Mouse (Mus musculus): ENCODE measurements around the gene Mt4. TPM values are rescaled to one million over a fixed set of nuclear protein-coding genes. Genes with fewer than 3 reads are reported as not detected.
A peak's percentile ranks its signal among the peaks of the same experiment; 100 is the strongest.
"Not testable (repeated sequence)": the region's sequence is repeated elsewhere in the genome, so short reads cannot be mapped to it uniquely, and the experiment has no call there.

Gene Mt4
- not detected for total RNA-seq (2021)
- long read RNA-seq, experiment 1 = 0 reads
- long read RNA-seq, experiment 2 = 0 reads

DNA sequence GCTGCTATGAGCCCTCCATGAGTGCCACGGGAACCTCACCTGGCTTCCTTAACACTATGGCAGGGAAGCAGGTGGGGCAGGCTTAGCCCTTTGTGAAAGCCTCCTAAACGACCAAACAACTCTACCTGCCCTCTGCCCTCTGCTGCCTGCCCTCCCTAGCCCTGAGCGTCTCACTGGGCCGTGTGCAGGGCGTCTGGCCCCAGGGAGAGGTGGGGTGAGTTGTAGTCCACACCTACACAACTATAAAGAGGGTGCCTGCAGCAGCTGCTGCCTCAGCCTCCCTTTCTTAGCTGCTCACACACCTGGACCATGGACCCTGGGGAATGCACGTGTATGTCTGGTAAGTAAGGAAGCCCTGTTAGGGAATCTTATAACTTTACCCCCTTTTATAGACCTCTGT is at the start of gene Mt4:
Mt4 (plus strand) TSS at position 265 of the 400 bp plus-strand sequence.
- DNase-seq = no peak

DNA sequence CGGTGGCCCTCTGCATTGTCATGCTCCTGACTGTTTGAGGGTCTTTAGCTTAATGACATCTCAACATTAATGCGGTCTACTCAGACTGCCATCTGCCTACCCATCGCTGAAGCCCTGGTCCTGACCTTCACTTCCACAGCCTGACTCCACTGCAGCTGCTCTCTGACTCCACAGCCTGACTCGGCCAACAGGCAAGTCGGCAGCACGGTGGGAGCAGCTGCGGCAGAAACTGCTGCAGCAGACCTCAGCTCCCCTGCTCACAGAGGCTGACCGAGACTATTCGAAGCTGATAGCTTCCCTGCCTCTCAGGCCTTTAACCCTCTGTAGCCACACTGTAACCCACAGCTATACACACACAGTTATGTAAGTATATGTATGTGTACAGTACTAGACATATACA is 49.0 kb upstream of the Mt4 start:
- DNase-seq = no peak

DNA sequence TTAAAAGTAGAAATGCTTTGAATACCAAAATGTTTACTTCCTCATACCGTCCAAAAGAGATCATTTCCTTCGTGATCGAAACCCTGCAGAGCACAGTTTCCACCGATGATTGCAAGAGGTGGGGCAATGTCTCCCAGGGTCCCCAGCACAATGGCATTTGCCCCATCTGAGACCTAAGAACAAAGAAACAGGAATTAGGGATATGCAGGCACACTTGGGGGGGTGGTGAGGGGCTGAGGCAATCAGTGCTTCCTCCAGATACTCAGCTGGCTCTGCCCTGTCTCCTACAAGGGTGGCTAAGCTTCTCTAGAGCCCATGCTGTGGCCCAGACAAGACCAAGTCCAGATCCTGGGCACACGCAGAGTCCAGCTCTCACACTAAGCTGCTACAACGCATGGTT is 47.3 kb upstream of the Mt4 start:
- DNase-seq = no peak

DNA sequence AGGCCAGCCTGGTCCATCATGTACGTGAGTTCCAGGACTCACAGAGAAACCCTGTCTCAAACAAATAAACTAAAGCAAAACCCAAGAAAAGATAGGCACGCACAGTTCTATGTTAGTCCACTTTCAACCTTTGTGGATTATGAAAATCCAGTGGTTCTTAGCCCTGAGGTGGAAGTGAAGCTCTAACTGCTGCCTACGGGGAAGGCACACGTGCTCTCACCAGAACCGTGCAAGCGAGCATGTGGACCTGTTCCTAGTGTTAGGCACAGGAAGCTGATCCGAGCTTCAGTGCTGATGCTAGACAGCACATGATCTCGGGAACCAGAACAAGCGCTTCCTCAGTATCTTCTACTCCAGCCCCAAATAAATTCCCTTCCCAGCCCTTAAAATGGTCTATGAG is 44.1 kb upstream of the Mt4 start:
- no peak for DNase-seq

DNA sequence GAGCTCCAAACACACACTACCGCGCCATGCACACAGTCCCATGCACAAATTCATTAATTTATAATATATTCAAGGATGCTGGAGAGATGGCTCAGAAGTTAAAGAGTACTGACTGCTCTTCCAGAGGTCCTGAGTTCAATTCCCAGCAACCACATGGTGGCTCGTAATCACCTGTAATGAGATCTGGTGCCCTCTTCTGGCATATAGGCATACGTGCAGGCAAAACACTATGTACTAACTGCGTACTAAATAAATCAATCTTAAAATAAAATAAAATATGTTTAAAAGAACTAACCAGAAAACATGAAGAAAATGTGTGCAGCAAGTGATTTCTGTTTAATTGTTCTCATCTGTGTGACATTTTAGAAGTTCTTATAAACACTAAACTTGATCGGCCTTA is 42.7 kb upstream of the Mt4 start:
- no peak for DNase-seq

DNA sequence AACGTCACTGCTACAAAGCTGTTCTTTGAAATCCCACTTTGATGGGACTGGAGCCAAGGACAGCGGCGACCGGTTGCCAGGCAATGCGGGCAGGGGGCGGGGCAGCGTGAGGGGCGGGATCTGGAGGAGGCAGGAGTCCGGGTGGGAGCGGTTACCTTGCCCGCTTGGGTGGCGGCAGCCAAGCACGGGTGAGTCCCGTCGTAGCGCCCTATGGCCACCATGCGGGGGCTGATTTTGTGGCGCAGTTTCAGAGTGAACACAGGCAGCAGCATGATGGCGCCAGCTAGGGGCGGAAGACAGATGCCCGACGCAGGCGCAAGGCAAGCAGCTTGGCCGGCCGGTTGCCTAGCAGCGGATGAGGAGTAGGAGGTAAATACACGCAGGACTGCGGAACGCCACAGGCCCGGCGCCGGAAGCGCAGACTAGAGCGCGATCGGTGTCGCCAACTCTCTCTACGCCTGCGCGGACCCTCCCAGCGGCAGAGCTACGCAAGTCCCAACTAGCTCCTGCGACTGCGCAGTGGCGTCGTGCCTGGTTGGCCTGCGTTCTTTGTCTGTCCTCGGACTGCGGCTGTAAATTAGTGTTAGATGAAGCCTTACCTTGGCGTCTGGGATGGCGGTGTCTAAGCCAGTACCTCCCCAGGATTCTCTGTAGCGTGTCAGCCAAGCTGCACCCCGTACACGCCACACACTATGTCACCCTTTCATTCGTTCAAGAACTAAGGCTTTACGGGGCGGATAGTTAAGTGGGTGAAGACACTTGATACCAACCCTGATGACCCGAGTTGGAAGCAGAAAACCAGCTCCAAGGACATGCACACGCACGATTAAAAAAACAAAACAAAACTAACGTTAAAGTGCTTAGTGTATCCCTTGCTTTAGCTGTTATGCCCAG is 38.7 kb upstream of the Mt4 start, which contains the start of gene Bbs2:
Bbs2 (minus strand) TSS at position 848 of the 894 bp plus-strand sequence.
- peak; percentile 100 for DNase-seq

DNA sequence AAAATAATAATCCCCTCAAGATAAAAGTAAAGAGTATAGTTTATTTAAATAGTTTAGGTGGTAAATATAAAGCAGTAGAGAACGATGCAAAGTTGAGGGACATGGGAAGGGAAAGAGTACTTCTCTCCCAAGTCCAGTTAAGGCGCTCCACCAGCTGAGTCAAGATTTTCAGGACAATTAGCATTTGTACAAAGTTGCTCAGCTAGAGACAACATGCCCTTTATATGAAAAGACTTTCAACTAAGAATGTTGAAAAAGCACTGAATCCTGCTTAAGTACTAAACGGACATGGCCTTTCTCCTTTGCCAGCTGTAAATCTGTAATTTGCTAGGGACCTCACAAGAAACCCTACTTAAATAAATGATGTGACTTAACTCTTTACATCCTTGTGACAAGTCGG is 38.0 kb upstream of the Mt4 start:
- DNase-seq = no peak

DNA sequence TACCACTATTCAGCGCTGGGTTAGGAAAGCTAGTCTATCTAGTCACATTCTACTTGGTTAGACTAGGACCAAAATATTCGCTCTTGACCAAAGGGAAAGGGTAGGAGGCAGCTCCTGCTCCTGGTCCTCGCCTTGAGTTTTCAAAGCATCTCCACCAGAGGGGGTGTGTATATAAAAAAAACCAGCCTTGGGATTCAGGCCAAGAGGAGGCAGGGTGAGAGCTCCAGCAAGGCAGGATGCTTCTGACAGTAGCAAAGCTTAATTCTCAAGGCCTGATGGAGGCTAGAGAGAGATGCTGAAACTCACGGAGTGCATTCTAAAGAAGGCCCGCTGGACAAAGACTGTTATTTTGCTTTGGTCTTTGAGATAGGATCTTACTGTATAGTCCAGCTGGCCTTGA is 32.9 kb upstream of the Mt4 start:
- DNase-seq = peak; percentile 26 to 46

DNA sequence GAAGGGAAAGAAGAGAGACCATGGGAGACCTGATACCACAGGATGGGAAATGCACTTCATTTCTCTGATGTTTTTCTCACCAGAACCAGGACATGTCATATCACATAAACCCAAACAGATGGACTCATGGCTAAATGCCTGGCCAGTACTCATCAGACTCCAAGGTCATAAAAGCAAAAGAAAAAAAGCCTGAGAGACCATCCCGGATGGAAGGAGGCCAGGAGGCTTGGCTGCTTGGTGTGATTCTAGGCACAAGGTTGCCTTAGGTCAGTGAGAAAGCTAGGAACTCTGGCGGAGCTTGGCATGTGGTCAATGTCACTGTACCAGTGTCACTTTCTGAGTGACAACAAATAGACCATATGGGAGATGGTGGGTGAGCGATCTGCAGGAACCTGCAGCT is 29.1 kb upstream of the Mt4 start:
- DNase-seq = peak; percentile 74 to 79

DNA sequence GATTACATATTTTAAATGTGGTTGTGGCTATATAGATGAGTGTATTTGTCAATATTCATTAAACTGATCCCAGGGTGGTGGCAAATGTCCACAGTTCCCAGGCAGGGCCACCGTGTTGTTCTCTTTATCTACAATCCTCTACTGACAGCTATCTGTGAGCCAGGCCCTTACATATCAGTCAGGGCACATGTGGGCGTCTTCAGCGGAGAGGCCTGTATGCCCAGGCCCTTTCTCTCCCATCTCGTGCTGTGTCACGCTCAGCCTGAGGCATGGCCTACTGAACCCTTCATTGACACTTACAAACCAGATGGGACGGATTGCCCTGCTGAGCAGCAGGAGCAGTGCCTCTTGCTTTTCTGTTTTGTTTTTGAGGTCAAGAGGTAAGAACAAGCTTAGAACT is 27.6 kb upstream of the Mt4 start:
- DNase-seq = no peak

DNA sequence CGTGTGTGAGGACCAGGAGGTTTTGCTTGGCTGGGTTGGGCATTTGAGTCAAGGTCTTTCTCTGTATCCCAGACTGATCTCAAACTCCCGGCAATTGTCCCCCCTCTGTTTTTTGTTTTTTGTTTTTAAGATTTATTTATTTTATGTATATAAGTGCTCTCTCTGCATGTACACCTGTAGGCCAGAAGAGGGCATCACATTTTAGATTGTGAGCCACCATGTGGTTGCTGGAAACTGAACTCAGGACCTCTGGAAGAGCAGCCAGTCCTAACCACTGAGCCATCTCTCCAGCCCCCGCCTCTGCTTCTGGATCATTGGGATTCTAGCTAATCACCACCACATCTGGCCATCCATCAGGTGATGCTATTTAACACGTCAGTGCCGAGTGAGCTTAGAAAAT is 27.2 kb upstream of the Mt4 start:
- no peak for DNase-seq

DNA sequence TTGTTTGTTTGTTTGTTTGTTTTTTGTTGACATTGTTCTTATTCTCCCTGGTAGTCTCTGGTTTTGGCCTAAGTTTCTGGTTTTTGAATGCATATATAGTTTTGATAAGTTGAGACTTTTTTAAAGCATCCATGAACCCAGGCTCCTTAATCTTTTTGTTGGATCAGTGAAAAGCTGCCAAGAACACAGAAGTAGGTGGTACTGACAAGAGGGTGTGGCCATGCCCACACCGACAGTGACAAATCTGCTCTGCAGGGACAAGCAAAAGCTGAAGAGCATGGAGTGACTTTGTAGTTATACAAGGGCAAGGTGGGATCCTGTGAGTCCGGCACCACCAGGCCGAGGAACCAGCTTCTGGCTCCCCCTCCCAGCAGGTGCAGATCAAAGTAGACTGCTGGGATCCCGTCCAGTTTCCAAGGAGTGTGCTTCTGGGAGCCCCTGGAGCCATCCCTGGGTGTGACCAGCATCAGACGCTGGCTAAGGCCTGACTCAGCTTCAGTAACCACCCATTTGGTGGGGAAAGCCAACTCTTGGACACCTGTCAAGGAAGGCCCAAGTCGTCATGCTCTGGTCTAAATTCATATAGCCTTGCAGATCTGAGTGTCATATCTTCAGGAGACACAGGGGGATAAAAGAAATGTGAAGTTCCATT is 26.3 kb upstream of the Mt4 start:
- no peak for DNase-seq

DNA sequence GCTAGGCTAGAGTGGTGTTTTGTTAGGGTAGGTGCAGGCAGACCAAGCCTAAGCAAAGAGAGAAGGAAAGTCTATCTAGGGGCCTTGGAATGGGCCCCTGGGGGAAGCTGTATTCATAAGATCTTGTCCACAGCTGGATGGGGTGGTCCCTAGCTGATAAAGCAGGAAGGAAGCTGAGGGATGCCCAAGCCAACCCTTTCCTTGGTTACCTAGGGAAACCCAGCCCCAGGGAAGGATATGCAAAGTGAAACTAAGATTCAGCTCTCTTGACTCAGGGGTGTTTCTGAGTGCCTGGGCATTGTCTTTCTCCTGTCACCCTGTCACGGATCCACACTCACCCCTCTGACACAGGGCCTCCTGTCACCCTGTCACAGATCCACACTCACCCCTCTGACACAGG is 23.6 kb upstream of the Mt4 start:
- no peak for DNase-seq

DNA sequence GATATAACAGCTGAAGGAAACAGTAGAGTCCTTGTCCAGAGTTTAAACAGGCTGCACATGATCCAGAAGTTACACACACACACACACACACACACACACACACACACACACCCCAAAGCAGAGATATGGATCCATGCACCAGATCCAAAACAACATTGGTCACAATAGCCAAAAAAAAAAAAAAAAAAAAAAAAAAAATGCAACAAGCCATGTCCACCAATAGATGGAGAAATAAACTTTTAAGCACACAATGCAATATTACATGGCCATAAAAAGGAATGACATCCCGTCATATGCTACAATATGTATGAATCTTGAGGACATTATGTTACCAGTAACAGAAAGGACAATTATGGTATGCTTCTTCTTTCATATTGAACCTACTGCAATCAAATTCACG is 23.0 kb upstream of the Mt4 start:
- DNase-seq = no peak

DNA sequence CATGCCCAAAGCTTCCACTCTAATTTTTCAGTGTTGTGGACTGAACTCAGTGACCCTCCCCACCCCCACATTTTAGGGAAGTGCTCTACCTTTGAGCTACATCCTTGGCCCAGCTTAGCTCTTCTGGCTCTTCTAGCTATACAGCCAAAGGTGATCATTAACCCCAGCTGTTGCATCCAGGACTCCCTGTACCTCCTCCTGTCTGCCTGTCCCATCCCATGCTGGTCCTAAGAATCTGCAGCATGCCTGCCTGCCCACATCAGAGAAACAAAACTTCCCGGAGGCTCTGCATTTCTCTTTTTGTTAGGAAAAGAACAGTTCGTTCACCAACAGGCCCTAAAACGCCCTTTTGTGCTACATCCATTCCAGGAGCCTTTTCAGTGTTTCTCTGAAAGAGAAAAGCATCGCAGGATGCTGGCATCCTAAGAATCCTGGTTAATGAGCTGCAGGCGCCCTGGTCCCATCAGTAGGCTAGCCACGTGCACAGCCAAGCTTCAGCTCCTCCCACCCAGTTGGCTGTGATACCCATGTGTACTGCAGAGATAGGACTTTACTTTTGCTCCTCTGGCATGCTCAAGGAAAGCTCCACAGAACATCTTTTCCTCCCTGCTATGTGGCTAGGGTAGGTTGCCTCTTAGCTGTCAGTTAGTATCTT is 18.1 kb upstream of the Mt4 start:
- DNase-seq = no peak

DNA sequence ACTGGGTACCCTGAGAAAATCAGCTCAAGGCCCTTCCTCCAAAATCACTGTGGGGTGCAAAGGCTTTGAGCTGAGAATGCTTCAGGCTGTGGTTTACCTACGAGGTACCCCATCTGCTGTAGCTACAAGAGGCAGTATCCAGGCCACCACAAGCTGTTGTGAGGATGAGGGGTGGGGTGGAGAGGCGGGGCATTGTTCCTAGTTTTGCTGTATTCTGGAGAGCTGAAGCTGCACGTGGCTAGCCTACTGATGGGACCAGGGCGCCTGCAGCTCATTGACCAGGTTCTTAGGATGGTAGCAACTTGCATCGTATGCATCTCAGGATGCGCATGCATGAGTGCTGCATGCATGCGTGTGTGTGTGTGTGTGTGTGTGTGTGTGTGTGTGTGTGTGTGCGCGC is 15.4 kb upstream of the Mt4 start:
- DNase-seq = no peak

DNA sequence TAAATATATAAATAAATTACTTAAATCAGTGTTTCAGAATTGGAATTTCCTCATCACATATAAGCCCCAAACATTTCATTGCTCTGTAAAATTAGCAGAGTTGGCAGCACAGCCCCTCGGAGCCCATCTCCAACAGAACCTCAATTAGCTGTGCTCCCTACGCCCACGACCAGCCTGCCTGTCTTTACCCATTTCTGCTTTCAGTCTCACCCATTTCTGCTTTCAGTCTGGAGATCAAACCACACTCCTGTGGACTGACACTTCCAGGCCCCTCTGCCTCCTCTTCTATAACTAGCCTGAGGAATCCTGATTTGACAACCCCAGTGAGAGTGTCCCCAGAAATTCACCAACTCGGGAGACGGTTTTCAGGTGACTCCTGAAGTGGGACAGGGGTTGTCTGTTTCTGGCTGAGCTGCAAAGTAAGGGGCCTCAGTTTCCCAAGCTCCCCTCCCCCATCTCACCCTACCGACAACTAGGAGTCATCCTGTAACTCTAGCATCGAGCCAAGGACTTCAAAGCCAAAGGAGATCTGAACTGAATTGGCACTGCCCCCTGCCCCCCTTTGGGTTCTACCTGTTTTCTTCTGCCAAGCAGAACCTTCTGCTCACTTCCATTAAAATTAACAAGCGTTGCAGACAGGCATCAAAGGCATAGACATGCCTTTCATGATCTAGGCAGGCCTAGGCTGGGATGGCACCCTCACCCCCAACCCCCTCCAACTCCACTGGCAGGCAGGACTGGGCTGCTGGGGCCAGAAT is 14.1 kb upstream of the Mt4 start:
- DNase-seq = no peak

DNA sequence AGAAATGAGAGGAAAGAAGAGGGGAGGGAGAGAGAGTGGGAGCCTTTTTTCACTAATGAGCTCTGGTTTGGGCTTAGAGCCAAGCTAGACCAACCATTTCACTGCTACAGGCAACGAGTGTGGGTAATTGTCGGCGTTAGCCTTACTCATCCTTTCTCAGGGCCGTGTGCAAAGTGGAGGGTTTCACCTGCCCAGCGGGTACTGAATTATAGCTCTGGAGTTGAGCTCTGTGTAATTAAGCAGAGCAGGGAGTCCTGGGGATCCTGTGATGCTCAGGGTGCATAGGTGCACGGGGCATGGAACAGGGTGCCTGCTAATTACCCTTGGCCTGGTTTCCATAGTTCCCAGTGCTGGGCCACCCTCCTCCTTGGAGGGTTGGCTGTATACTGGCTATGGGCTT is 9.3 kb upstream of the Mt4 start:
- DNase-seq = no peak

DNA sequence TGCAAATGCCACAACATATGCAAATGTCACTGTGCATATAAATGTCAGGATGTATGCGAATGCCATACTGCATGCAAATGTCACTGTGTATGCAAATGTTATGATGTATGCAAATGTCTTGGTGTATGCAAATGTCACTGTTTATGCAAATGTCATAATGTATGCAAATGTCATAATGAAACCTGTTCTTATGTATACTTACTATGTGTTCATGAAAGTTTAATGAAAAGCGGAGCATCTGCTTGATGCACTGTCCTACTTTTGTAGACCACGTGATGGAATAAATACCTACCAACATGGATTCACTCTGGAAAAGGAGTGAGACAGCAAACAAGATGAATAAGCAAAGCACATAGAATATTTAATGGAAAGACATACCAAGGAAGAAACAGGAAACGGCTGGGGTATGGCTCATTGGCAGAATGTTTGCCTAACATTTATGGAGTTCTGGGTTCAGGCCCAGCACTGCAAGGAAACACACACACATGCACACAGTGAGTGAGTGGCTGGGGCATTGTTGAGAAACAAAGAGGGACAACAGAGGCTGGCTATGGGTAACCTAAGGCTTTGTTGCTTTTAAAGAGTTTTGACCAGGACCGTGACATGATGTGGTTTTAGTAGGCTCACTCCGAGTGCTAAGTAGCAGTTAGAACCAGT is 7.7 kb upstream of the Mt4 start:
- DNase-seq = no peak

DNA sequence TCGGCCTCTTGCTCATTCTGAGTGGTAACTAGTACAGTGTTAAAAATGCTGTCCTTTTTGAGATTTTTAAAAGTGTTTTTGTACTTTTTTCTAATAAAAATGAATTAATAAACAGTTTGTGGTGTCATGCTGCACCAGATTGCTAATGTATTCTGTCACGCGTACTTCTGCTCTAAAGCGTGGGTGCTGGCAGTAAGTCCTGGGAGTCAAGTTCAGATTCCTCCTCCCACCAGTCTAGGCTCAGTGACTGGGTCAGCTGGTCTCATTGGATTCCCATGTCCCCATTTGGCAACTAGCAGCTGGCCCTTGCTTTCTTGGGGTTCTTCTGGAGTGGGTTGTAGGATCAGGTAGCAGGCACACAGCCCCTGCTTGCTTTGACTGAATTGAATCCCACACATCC is 6.9 kb upstream of the Mt4 start:
- no peak for DNase-seq

DNA sequence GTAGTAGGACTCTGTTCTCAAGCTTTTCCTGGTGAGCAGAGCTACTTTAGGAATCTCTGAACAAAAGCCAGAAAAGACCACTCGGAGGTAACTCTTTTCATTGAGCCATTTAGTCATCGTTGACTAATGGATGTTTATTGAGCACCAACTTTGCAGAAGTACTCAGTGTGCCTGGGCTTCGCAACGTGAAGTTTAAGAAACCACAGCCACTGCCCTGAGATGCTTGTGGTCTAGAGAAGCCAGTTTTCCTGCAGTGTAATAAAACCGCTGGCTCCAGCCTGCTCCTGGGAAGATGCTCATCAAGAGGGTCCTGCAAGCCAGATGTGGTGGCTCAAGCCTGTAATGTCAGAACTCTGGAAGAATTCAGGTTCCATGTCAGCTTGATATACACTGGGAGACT is 4.9 kb upstream of the Mt4 start:
- DNase-seq = no peak

DNA sequence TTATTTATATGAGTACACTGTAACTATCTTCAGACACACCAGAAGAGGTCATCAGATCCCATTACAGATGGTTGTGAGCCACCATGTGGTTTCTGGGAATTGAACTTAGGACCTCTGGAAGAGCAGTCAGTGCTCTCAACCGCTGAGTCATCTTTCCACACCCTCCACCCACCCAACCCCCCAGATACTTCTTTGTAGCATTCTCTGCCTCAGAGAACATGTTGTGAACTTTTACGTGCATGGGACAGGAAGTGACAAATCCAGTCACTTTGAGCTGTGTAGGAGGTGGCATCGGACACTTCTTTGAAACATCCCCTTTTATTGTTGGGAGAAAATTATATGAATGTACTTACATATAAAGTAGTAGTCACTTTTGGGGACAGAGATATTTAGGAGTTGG is 2.4 kb upstream of the Mt4 start:
- DNase-seq = not testable (repeated sequence)
